In the genomic region with DNA sequence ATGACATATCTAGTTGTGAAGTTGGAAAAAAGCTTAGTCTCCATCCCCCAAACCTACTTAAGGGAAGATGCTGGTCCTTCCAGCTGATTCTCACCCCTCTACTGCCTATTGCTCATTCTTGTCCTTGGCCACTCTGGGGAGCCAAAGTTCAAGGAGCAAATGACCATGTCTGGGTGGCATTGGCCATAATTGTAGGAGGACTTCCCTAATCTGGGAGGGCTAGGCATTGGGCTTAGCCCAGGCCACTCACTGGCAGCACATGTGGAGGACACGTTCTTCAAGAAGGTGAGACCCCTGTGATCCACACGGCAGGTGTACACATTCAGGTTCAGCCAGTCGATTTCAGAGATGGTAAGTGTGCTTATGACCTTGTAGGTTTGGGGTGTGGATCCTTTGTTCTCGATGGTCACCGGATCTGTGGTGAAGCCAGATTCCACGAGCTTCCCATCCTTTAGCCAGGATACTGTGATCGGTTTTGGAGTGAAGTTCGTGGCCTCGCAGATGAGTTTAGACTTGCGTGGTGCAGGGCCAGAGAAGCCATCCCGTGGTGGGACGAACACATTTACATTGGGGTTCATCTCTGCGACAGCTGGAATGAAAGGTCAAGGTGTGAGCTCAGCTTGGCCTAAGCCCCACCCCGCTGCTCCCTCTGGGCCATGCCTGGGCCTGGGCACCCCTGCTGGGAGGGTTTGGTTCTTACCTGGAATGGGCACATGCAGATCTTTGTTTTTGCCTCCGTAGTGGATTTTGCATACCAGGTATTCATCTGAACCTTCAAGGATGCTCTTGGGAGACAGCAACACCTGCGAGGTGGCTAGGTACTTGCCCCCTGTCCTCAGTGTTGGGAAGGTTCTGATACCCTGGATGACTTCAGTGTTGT, we compare ENCODE assay signal across 20 mouse cellular contexts.
DNase-seq lines count a peak whose midpoint lies in the region; ATAC-seq and TF ChIP-seq lines count a peak whose summit lies in the region.
"Had no signal": no experiment of that assay in that cellular context is flagged by ENCODE, and none has a peak within 500 bp of the region (broad histone marks: within the 10 kb centered on the region; RNA-seq: fewer than 3 reads in every experiment).

No protein-coding gene starts in this region.

- no peaks in the 10 kb centered on the region for H3K27me3 ChIP-seq in CH12.LX (replicated peaks)
- H3K27me3 ChIP-seq in splenic B cell, adult 2 months (ENCODE audit: control insufficient read depth, insufficient read depth, low read length, poor library complexity, severe bottlenecking): no peaks in the 10 kb centered on the region
- H3K27me3 ChIP-seq in midbrain, embryonic 14.5 days (ENCODE audit: control insufficient read depth, insufficient read depth, low read length): no peaks in the 10 kb centered on the region
- H3K27me3 ChIP-seq: embryonic facial prominence, embryonic 15.5 days; heart, embryonic 13.5 days; hindbrain, embryonic 13.5 days had no signal

- H3K36me3 ChIP-seq in CH12.LX (replicated peaks in 1 of 2; ENCODE audit: control insufficient read depth in 1 of 2, insufficient read depth in 1 of 2, low read length in 1 of 2): peaks cover 71 to 82% of the 10 kb centered on the region in 2 experiments
- H3K36me3 ChIP-seq in splenic B cell, adult 2 months (ENCODE audit: control insufficient read depth, insufficient read depth, low read length, poor library complexity, severe bottlenecking): peaks cover 80% of the 10 kb centered on the region
- H3K36me3 ChIP-seq in midbrain, embryonic 14.5 days (ENCODE audit: control insufficient read depth, insufficient read depth, low read length): no peaks in the 10 kb centered on the region
- H3K36me3 ChIP-seq: embryonic facial prominence, embryonic 15.5 days; forebrain, embryonic 10.5 days; heart, embryonic 13.5 days; hindbrain, embryonic 13.5 days had no signal

- dilution Hi-C loops in CH12.LX (cut with MboI; ENCODE audit: extremely low pct_ligation_motif_present, extremely low pct_unique_long_range_greater_than_20kb, low sequenced_read_pairs): no loop called here

- peak; percentile 40 for TF ChIP-seq POLR2A in CH12.LX (IDR thresholded peaks at IDR 0.05; ENCODE audit: low read depth, low read length)

- TF ChIP-seq CTCF in CH12.LX (conservative IDR thresholded peaks at IDR 0.05 in 1 of 2, IDR thresholded peaks at IDR 0.05 in 1 of 2; ENCODE audit: low read depth in 2 of 2, low read length in 2 of 2): no peak

- H3K4me1 ChIP-seq in CH12.LX (ENCODE audit: control insufficient read depth in 1 of 2, insufficient read depth in 2 of 2): peaks cover 5 to 15% of the 10 kb centered on the region in 2 experiments; a peak in 2 of 4 replicates
- no peaks in the 10 kb centered on the region for H3K4me1 ChIP-seq in midbrain, embryonic 14.5 days (ENCODE audit: control insufficient read depth, insufficient read depth, low read length)
- H3K4me1 ChIP-seq: embryonic facial prominence, embryonic 15.5 days; forebrain, embryonic 10.5 days; heart, embryonic 13.5 days; hindbrain, embryonic 13.5 days had no signal

- 84% methylated on average over 16 of the region's 16 CpGs for WGBS in midbrain, embryonic 14.5 days

- H3K79me2 ChIP-seq in CH12.LX (replicated peaks; ENCODE audit: control insufficient read depth, extremely low read depth, insufficient read depth, poor library complexity, severe bottlenecking): peaks cover 57% of the 10 kb centered on the region

- in situ Hi-C loops in CH12.LX (cut with MboI; ENCODE audit: low pct_ligation_motif_present, low pct_unique_long_range_greater_than_20kb, low sequenced_read_pairs): no loop called here

- peak overlapping the region; percentile 92 for H3K9ac ChIP-seq in CH12.LX (ENCODE audit: insufficient read depth, low read depth)
- H3K9ac ChIP-seq in midbrain, embryonic 14.5 days (replicated peaks; ENCODE audit: low read length): no peak overlapping the region
- H3K9ac ChIP-seq: embryonic facial prominence, embryonic 15.5 days; heart, embryonic 13.5 days; hindbrain, embryonic 13.5 days had no signal

- TF ChIP-seq RAD21 in CH12.LX (IDR thresholded peaks at IDR 0.05; ENCODE audit: low read depth, low read length): no peak

- TF ChIP-seq EP300 in CH12.LX (IDR thresholded peaks at IDR 0.05; ENCODE audit: low read length): no peak

- peak; percentile 88 for DNase-seq in heart, adult 11 months
- no peak for DNase-seq in heart, postnatal 10 days
- peak; percentile 57 for DNase-seq in A20 (ENCODE audit: low read depth, low spot score)
- DNase-seq in CH12.LX (ENCODE audit: extremely low read depth): no peak
- peak; percentile 43 for DNase-seq in splenic B cell, adult 2 months (ENCODE audit: low read depth, low spot score)
- DNase-seq in midbrain, embryonic 14.5 days: no peak
- DNase-seq: adrenal gland, postnatal 14 days; cerebellum, adult 2 months; embryo, embryonic 11 days; gastrocnemius, adult 2 months; gastrocnemius, postnatal 25 days had no signal

- H3K9me3 ChIP-seq in CH12.LX (replicated peaks; ENCODE audit: low read length): no peaks in the 10 kb centered on the region
- H3K9me3 ChIP-seq in midbrain, embryonic 14.5 days (ENCODE audit: control insufficient read depth, low read length): no peaks in the 10 kb centered on the region; the same call in 1 of the 2 replicates
- H3K9me3 ChIP-seq: embryonic facial prominence, embryonic 15.5 days; heart, embryonic 13.5 days; hindbrain, embryonic 13.5 days had no signal

- H3K4me2 ChIP-seq in CH12.LX (ENCODE audit: insufficient read depth, low read depth, poor library complexity, severe bottlenecking): peak overlapping the region; percentile 52
- no peak overlapping the region for H3K4me2 ChIP-seq in midbrain, embryonic 14.5 days (ENCODE audit: low read length)
- H3K4me2 ChIP-seq: embryonic facial prominence, embryonic 15.5 days; heart, embryonic 13.5 days; hindbrain, embryonic 13.5 days had no signal

- peak overlapping the region in 2 of 3 experiments; percentile 53 to 99 for H3K4me3 ChIP-seq in CH12.LX (replicated peaks in 1 of 3; ENCODE audit: low read depth in 2 of 3, low read length in 2 of 3, poor library complexity in 1 of 3)
- H3K4me3 ChIP-seq in midbrain, embryonic 14.5 days (replicated peaks; ENCODE audit: low read depth, low read length): no peak overlapping the region
- H3K4me3 ChIP-seq: embryonic facial prominence, embryonic 15.5 days; erythroblast, embryonic 14.5 days; forebrain, embryonic 10.5 days; heart, embryonic 13.5 days; hindbrain, embryonic 13.5 days had no signal

- H3K27ac ChIP-seq in CH12.LX (ENCODE audit: insufficient read depth, low read depth): peak overlapping the region; percentile 100
- no peak overlapping the region for H3K27ac ChIP-seq in midbrain, embryonic 14.5 days (replicated peaks; ENCODE audit: low read depth, low read length)
- H3K27ac ChIP-seq: embryonic facial prominence, embryonic 15.5 days; forebrain, embryonic 10.5 days; gastrocnemius, adult 2 months; heart, embryonic 13.5 days; hindbrain, embryonic 13.5 days; hindbrain, postnatal 0 days had no signal

- no peak for ATAC-seq in midbrain, embryonic 14.5 days (ENCODE audit: low FRiP score, low TSS enrichment)
- ATAC-seq: CD4-positive, CD25-positive, alpha-beta regulatory T cell, adult 4 months; forebrain, embryonic 14.5 days; hindbrain, postnatal 0 days; Patski had no signal

- intact Hi-C loops in heart, postnatal 10 days (cut with DNase I): no loop called here

TF ChIP-seq in CH12.LX, 34 proteins besides CTCF, POLR2A, EP300 and RAD21:
- TF ChIP-seq UBTF (IDR thresholded peaks at IDR 0.05; ENCODE audit: low read depth, low read length) (peak; percentile 30; the same call in 1 of the 2 replicates), GABPA (IDR thresholded peaks at IDR 0.05; ENCODE audit: insufficient replicate concordance, low read depth, low read length) (no peak)

Comparison
In these comparisons a context has a peak if more than half of its experiments do, and no peak if none do; other contexts are left out.
1. DNase-seq: peak in heart, adult 11 months (single experiment), A20 (single experiment) and splenic B cell, adult 2 months (single experiment); none in heart, postnatal 10 days (0 of 2), CH12.LX (single experiment) and midbrain, embryonic 14.5 days (single experiment).